ENCODE assay signal across 16 mouse cellular contexts in the genomic region with DNA sequence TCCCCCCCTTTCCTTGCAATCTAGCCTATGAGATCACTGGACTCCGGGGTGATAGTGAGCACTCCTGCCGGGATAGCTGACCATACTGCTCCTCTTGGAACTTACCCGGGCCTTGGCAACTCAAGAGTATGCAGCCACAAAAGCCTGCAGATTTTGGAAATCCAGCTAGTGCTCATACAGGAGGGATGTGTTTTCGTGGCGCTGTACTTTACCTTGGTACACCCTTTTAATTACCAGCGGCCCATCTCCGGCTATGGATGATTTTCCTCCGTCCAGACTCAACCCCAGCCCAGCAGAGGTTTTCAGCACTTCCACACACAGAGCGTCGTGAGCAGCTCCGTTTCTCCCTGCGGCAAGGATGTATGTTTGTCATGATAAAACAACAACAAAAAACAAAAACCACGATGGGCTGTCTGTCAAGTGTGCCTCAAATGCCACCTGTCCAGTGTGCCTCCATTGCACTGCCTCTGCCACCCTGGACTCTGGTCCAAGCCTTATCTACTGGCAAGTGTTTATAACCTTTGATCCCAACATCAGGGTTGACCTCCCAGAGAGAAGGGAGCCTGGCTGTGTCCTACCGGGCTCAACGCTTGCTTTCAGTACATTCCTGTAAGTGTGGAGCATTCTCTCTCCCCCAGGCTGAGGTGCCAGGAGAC. TPM values are rescaled to one million over a fixed set of nuclear protein-coding genes. Genes with fewer than 3 reads are reported as not detected.
A peak's percentile ranks its signal among the peaks of the same experiment; 100 is the strongest.
DNase-seq lines count a peak whose midpoint lies in the region; ATAC-seq and TF ChIP-seq lines count a peak whose summit lies in the region.
"Had no signal": no experiment of that assay in that cellular context is flagged by ENCODE, and none has a peak within 500 bp of the region (broad histone marks: within the 10 kb centered on the region; RNA-seq: fewer than 3 reads in every experiment).

No protein-coding gene starts in this region.

- ATAC-seq in hindbrain, embryonic 12.5 days (ENCODE audit: low FRiP score), result no peak
- ATAC-seq in liver, embryonic 16.5 days (ENCODE audit: low read depth), result peak; percentile 25; the same call in 1 of the 2 replicates
- no peak for ATAC-seq in neural tube, embryonic 14.5 days (ENCODE audit: low read depth)
- no peak for ATAC-seq in erythroblast, adult 5-6 weeks (replicated peaks; ENCODE audit: low FRiP score, poor library complexity, severe bottlenecking)
- no peak for ATAC-seq in erythroid progenitor cell, adult 5-6 weeks (replicated peaks; ENCODE audit: low FRiP score, poor library complexity, severe bottlenecking)
- ATAC-seq: activated CD4-positive, CD25-positive, alpha-beta regulatory T cell, adult 4 months had no signal

- H3K9me3 ChIP-seq in hindbrain, embryonic 12.5 days (replicated peaks), result no peaks in the 10 kb centered on the region
- H3K9me3 ChIP-seq in liver, embryonic 16.5 days (replicated peaks; ENCODE audit: control insufficient read depth, low read length), result no peaks in the 10 kb centered on the region
- H3K9me3 ChIP-seq in neural tube, embryonic 14.5 days (ENCODE audit: control insufficient read depth, low read length), result no peaks in the 10 kb centered on the region

- H3K27ac ChIP-seq in layer of hippocampus, adult 2 months, result peak overlapping the region; percentile 93
- peak overlapping the region; percentile 62 for H3K27ac ChIP-seq in hindbrain, embryonic 12.5 days
- no peak overlapping the region for H3K27ac ChIP-seq in liver, embryonic 16.5 days (ENCODE audit: low read length)
- peak overlapping the region; percentile 66 for H3K27ac ChIP-seq in neural tube, embryonic 14.5 days (ENCODE audit: low read depth, low read length)
- H3K27ac ChIP-seq: liver, embryonic 14.5 days; macrophage had no signal

- H3K4me3 ChIP-seq in layer of hippocampus, adult 2 months, result no peak overlapping the region
- H3K4me3 ChIP-seq in hindbrain, embryonic 12.5 days, result no peak overlapping the region
- H3K4me3 ChIP-seq in liver, embryonic 16.5 days (ENCODE audit: low read depth, low read length), result no peak overlapping the region
- H3K4me3 ChIP-seq in neural tube, embryonic 14.5 days (ENCODE audit: low read depth, low read length), result no peak overlapping the region

- no peaks in the 10 kb centered on the region for H3K27me3 ChIP-seq in hindbrain, embryonic 12.5 days
- H3K27me3 ChIP-seq in liver, embryonic 16.5 days (ENCODE audit: control insufficient read depth, insufficient read depth, low read depth, low read length), result no peaks in the 10 kb centered on the region
- H3K27me3 ChIP-seq in neural tube, embryonic 14.5 days (ENCODE audit: control insufficient read depth, insufficient read depth, low read length), result no peaks in the 10 kb centered on the region

- 68% methylated on average over 15 of the region's 15 CpGs for whole genome bisulfite sequencing in hindbrain, embryonic 12.5 days
- WGBS in liver, embryonic 16.5 days (ENCODE audit: insufficient replicate concordance), result 72% methylated on average over 15 of the region's 15 CpGs
- WGBS in neural tube, embryonic 14.5 days, result 69% methylated on average over 15 of the region's 15 CpGs

- peaks cover 25% of the 10 kb centered on the region for H3K4me1 ChIP-seq in hindbrain, embryonic 12.5 days
- H3K4me1 ChIP-seq in liver, embryonic 16.5 days (ENCODE audit: control insufficient read depth, low read depth, low read length), result peaks cover 27% of the 10 kb centered on the region
- H3K4me1 ChIP-seq in neural tube, embryonic 14.5 days (ENCODE audit: control insufficient read depth, insufficient read depth, low read length), result peaks cover 19% of the 10 kb centered on the region

- no peaks in the 10 kb centered on the region for H3K36me3 ChIP-seq in hindbrain, embryonic 12.5 days
- no peaks in the 10 kb centered on the region for H3K36me3 ChIP-seq in liver, embryonic 16.5 days (ENCODE audit: control insufficient read depth, insufficient read depth)
- H3K36me3 ChIP-seq in neural tube, embryonic 14.5 days (ENCODE audit: control insufficient read depth, insufficient read depth, low read length), result no peaks in the 10 kb centered on the region

- TF ChIP-seq CTCF in layer of hippocampus, adult 2 months (conservative IDR thresholded peaks at IDR 0.05), result no peak

- H3K4me2 ChIP-seq in hindbrain, embryonic 12.5 days (replicated peaks), result no peak overlapping the region
- H3K4me2 ChIP-seq in liver, embryonic 16.5 days (ENCODE audit: low read depth, low read length), result no peak overlapping the region
- no peak overlapping the region for H3K4me2 ChIP-seq in neural tube, embryonic 14.5 days (ENCODE audit: low read depth, low read length)

- H3K9ac ChIP-seq in hindbrain, embryonic 12.5 days, result no peak overlapping the region
- H3K9ac ChIP-seq in liver, embryonic 16.5 days (ENCODE audit: low read depth, low read length), result no peak overlapping the region
- no peak overlapping the region for H3K9ac ChIP-seq in neural tube, embryonic 14.5 days (replicated peaks; ENCODE audit: low read depth, low read length)
- H3K9ac ChIP-seq: liver, embryonic 14.5 days had no signal

- DNase-seq in layer of hippocampus, adult 2 months (ENCODE audit: low spot score in 2 of 2), result no peak
- DNase-seq in layer of hippocampus, postnatal 14 days (ENCODE audit: low spot score in 2 of 2), result no peak
- DNase-seq in adrenal gland, adult 2 months, result no peak
- DNase-seq: right cerebral cortex, postnatal 14 days; thymus, adult 18-20 months had no signal

RNA-seq across cellular contexts. Expression of a gene that starts 43.8 kb away (rescaled TPM):
- total RNA-seq in layer of hippocampus, adult 2 months (2021), result 1 to 10 TPM in 1 of 2 experiments, under 1 TPM in 1; 0.95 to 1.2 TPM
- total RNA-seq in layer of hippocampus, postnatal 14 days (2021), result 1 to 10 TPM in 1 of 2 experiments, not detected in 1; 1.6 TPM
- 0.80 and 1.1 TPM in 2 replicates for polyA plus RNA-seq in hindbrain, embryonic 12.5 days (2016; fragmentation: Nextera tagmentation; extraction: Ambion mirVana)
- 1.1 and 1.4 TPM in 2 replicates for polyA plus RNA-seq in liver, embryonic 16.5 days (2015; fragmentation: Nextera tagmentation; extraction: Ambion mirVana)
- 0.99 TPM in 1 of 2 replicates, not detected in the other for polyA plus RNA-seq in neural tube, embryonic 14.5 days (2014; fragmentation: Nextera tagmentation; extraction: Ambion mirVana)
- total RNA-seq in erythroblast, adult 5-6 weeks (2015; ENCODE audit: low replicate concordance), result not detected in 2 replicates
- total RNA-seq in erythroblast, adult 5-6 weeks (2017; ENCODE audit: low replicate concordance), result not detected in 2 replicates
- total RNA-seq in erythroid progenitor cell, adult 5-6 weeks (2015; ENCODE audit: low replicate concordance), result not detected in 2 replicates
- total RNA-seq in erythroid progenitor cell, adult 5-6 weeks (2017; ENCODE audit: low replicate concordance), result not detected in 2 replicates
- total RNA-seq in adrenal gland, adult 2 months (2021), result 1 to 10 TPM in 1 of 2 experiments, under 1 TPM in 1; 0.73 to 2.2 TPM
- polyA plus RNA-seq in adrenal gland, adult 2 months (2012; rRNA removed), result 0.75 and 1.8 TPM in 2 replicates
- polyA plus RNA-seq: activated CD4-positive, CD25-positive, alpha-beta regulatory T cell, adult 4 months; embryonic facial prominence, embryonic 11.5 days; frontal cortex, adult 2 months; kidney, adult 2 months had no signal

RNA-seq across cellular contexts. Expression of a gene that starts 44.3 kb away (rescaled TPM):
- 10 to 100 TPM; 91.3 to 94.5 TPM for total RNA-seq in layer of hippocampus, adult 2 months (2021)
- total RNA-seq in layer of hippocampus, postnatal 14 days (2021), result 10 to 100 TPM; 95.2 to 96.1 TPM
- polyA plus RNA-seq in hindbrain, embryonic 12.5 days (2016; fragmentation: Nextera tagmentation; extraction: Ambion mirVana), result 97.9 and 107 TPM in 2 replicates
- 38.1 and 41.1 TPM in 2 replicates for polyA plus RNA-seq in liver, embryonic 16.5 days (2015; fragmentation: Nextera tagmentation; extraction: Ambion mirVana)
- polyA plus RNA-seq in neural tube, embryonic 14.5 days (2014; fragmentation: Nextera tagmentation; extraction: Ambion mirVana), result 92.0 and 102 TPM in 2 replicates
- 68.6 and 68.8 TPM in 2 replicates for total RNA-seq in erythroblast, adult 5-6 weeks (2015; ENCODE audit: low replicate concordance)
- 58.3 and 77.7 TPM in 2 replicates for total RNA-seq in erythroblast, adult 5-6 weeks (2017; ENCODE audit: low replicate concordance)
- total RNA-seq in erythroid progenitor cell, adult 5-6 weeks (2015; ENCODE audit: low replicate concordance), result 89.7 and 95.2 TPM in 2 replicates
- total RNA-seq in erythroid progenitor cell, adult 5-6 weeks (2017; ENCODE audit: low replicate concordance), result 68.7 and 76.9 TPM in 2 replicates
- total RNA-seq in adrenal gland, adult 2 months (2021), result 100 to 1,000 TPM; 127 to 150 TPM
- polyA plus RNA-seq in adrenal gland, adult 2 months (2012; rRNA removed), result 157 and 164 TPM in 2 replicates
